19 mouse cellular contexts compared by ENCODE assay signal in the genomic region with DNA sequence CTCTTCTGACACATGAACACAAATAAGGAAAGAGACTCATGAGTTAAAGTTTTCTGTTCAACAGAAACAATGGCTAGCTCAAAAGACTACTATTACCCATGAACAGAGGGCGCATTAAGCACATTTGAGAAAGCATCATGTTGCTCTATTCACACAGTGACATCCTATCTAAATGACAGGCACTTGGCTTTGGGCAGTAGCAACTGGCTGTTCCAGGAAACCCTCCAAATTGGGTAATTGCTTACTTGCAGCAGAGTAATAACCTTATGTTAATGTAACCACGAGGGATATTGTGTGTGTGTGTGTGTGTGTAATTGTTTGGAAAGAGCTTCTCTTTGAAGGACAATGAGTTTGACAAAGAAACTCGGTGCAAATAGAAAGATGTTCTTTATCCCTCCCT. TPM values are rescaled to one million over a fixed set of nuclear protein-coding genes. Genes with fewer than 3 reads are reported as not detected.
A peak's percentile ranks its signal among the peaks of the same experiment; 100 is the strongest.
DNase-seq lines count a peak whose midpoint lies in the region; ATAC-seq and TF ChIP-seq lines count a peak whose summit lies in the region.
"Had no signal": no experiment of that assay in that cellular context is flagged by ENCODE, and none has a peak within 500 bp of the region (broad histone marks: within the 10 kb centered on the region; RNA-seq: fewer than 3 reads in every experiment).

No protein-coding gene starts in this region.

- no peak overlapping the region for H3K9ac ChIP-seq in embryonic facial prominence, embryonic 14.5 days (ENCODE audit: low read depth, low read length)
- no peak overlapping the region for H3K9ac ChIP-seq in midbrain, postnatal 0 days (replicated peaks; ENCODE audit: low read length, poor library complexity, severe bottlenecking)
- no peak overlapping the region for H3K9ac ChIP-seq in midbrain, embryonic 15.5 days
- H3K9ac ChIP-seq: embryonic facial prominence, embryonic 13.5 days; heart, embryonic 15.5 days; intestine, embryonic 15.5 days; neural tube, embryonic 12.5 days had no signal

- H3K4me1 ChIP-seq in embryonic facial prominence, embryonic 14.5 days (ENCODE audit: control insufficient read depth, insufficient read depth, low read length): no peaks in the 10 kb centered on the region
- H3K4me1 ChIP-seq in embryonic facial prominence, embryonic 10.5 days: 0 out of 2 replicates have a peak, but pooled peaks cover 2% of the 10 kb centered on the region
- no peaks in the 10 kb centered on the region for H3K4me1 ChIP-seq in midbrain, postnatal 0 days (ENCODE audit: insufficient read depth, low read length)
- no peaks in the 10 kb centered on the region for H3K4me1 ChIP-seq in midbrain, embryonic 15.5 days
- H3K4me1 ChIP-seq: embryonic facial prominence, embryonic 13.5 days; heart, embryonic 15.5 days; intestine, embryonic 15.5 days; midbrain, embryonic 10.5 days; neural tube, embryonic 12.5 days had no signal

- no peak overlapping the region for H3K27ac ChIP-seq in embryonic facial prominence, embryonic 14.5 days (replicated peaks; ENCODE audit: low read depth, low read length)
- no peak overlapping the region for H3K27ac ChIP-seq in embryonic facial prominence, embryonic 10.5 days (replicated peaks)
- no peak overlapping the region for H3K27ac ChIP-seq in midbrain, postnatal 0 days (ENCODE audit: low read depth, low read length)
- no peak overlapping the region for H3K27ac ChIP-seq in midbrain, embryonic 15.5 days
- H3K27ac ChIP-seq: embryonic facial prominence, embryonic 13.5 days; heart, embryonic 15.5 days; intestine, embryonic 15.5 days; macrophage; midbrain, embryonic 10.5 days; neural tube, embryonic 12.5 days; stomach, postnatal 0 days had no signal

- no peaks in the 10 kb centered on the region for H3K9me3 ChIP-seq in embryonic facial prominence, embryonic 14.5 days (ENCODE audit: control insufficient read depth, low read length)
- no peaks in the 10 kb centered on the region for H3K9me3 ChIP-seq in embryonic facial prominence, embryonic 10.5 days
- no peaks in the 10 kb centered on the region for H3K9me3 ChIP-seq in midbrain, postnatal 0 days (ENCODE audit: low read length)
- no peaks in the 10 kb centered on the region for H3K9me3 ChIP-seq in midbrain, embryonic 15.5 days
- H3K9me3 ChIP-seq: embryonic facial prominence, embryonic 13.5 days; heart, embryonic 15.5 days; intestine, embryonic 15.5 days; midbrain, embryonic 10.5 days; neural tube, embryonic 12.5 days had no signal

- no peak for TF ChIP-seq CTCF in midbrain, postnatal 0 days (IDR thresholded peaks at IDR 0.05)

- peak; percentile 1 for DNase-seq in embryonic facial prominence, embryonic 14.5 days (ENCODE audit: low spot score)
- DNase-seq in embryonic facial prominence, embryonic 10.5 days (ENCODE audit: low spot score): no peak
- DNase-seq in layer of hippocampus, adult 9-11 months: peak; percentile 5
- DNase-seq in layer of hippocampus, adult 8-10 months (ENCODE audit: low spot score in 2 of 2): no peak
- DNase-seq in midbrain, postnatal 0 days (ENCODE audit: low spot score): peak; percentile 80
- DNase-seq in kidney, adult 9 months: no peak
- DNase-seq: B cell, adult 2 months; gastrocnemius, postnatal 36 days; kidney, postnatal 36 days; right cerebral cortex, adult 18-20 months had no signal

- no peak overlapping the region for H3K4me3 ChIP-seq in embryonic facial prominence, embryonic 14.5 days (ENCODE audit: low read depth, low read length)
- no peak overlapping the region for H3K4me3 ChIP-seq in embryonic facial prominence, embryonic 10.5 days
- no peak overlapping the region for H3K4me3 ChIP-seq in midbrain, postnatal 0 days (ENCODE audit: low read depth, low read length)
- H3K4me3 ChIP-seq in midbrain, embryonic 15.5 days: no peak overlapping the region
- H3K4me3 ChIP-seq: embryonic facial prominence, embryonic 13.5 days; heart, embryonic 15.5 days; intestine, embryonic 15.5 days; midbrain, embryonic 10.5 days; neural tube, embryonic 12.5 days had no signal

- no peaks in the 10 kb centered on the region for H3K27me3 ChIP-seq in embryonic facial prominence, embryonic 14.5 days (replicated peaks; ENCODE audit: control insufficient read depth, insufficient read depth, low read length)
- no peaks in the 10 kb centered on the region for H3K27me3 ChIP-seq in embryonic facial prominence, embryonic 10.5 days (replicated peaks; ENCODE audit: low read depth, poor library complexity, severe bottlenecking)
- H3K27me3 ChIP-seq in midbrain, postnatal 0 days (ENCODE audit: insufficient read depth, low read length): no peaks in the 10 kb centered on the region
- H3K27me3 ChIP-seq in midbrain, embryonic 15.5 days (replicated peaks): no peaks in the 10 kb centered on the region
- H3K27me3 ChIP-seq: embryonic facial prominence, embryonic 13.5 days; heart, embryonic 15.5 days; intestine, embryonic 15.5 days; neural tube, embryonic 12.5 days had no signal

- no peaks in the 10 kb centered on the region for H3K36me3 ChIP-seq in embryonic facial prominence, embryonic 14.5 days (ENCODE audit: control insufficient read depth, insufficient read depth, low read length)
- H3K36me3 ChIP-seq in embryonic facial prominence, embryonic 10.5 days (replicated peaks): no peaks in the 10 kb centered on the region
- H3K36me3 ChIP-seq in midbrain, postnatal 0 days (ENCODE audit: insufficient read depth, low read length): no peaks in the 10 kb centered on the region
- H3K36me3 ChIP-seq in midbrain, embryonic 15.5 days (replicated peaks): no peaks in the 10 kb centered on the region
- H3K36me3 ChIP-seq: embryonic facial prominence, embryonic 13.5 days; heart, embryonic 15.5 days; intestine, embryonic 15.5 days; midbrain, embryonic 10.5 days; neural tube, embryonic 12.5 days had no signal

- 56% methylated on average over 3 of the region's 3 CpGs for whole genome bisulfite sequencing in embryonic facial prominence, embryonic 14.5 days
- 66% methylated on average over 3 of the region's 3 CpGs for WGBS in embryonic facial prominence, embryonic 10.5 days
- WGBS in midbrain, postnatal 0 days: 68% methylated on average over 3 of the region's 3 CpGs
- 56% methylated on average over 3 of the region's 3 CpGs for WGBS in midbrain, embryonic 15.5 days

- ATAC-seq in embryonic facial prominence, embryonic 14.5 days (ENCODE audit: low read depth): no peak
- ATAC-seq in midbrain, postnatal 0 days (ENCODE audit: low FRiP score): no peak
- no peak for ATAC-seq in midbrain, embryonic 15.5 days (replicated peaks)
- ATAC-seq: intestine, embryonic 15.5 days had no signal

- no peak overlapping the region for H3K4me2 ChIP-seq in embryonic facial prominence, embryonic 14.5 days (ENCODE audit: low read depth, low read length)
- H3K4me2 ChIP-seq in midbrain, postnatal 0 days (ENCODE audit: low read depth, low read length, poor library complexity, severe bottlenecking): no peak overlapping the region
- no peak overlapping the region for H3K4me2 ChIP-seq in midbrain, embryonic 15.5 days
- H3K4me2 ChIP-seq: embryonic facial prominence, embryonic 13.5 days; heart, embryonic 15.5 days; intestine, embryonic 15.5 days; neural tube, embryonic 12.5 days had no signal

RNA-seq across cellular contexts. Expression of a gene that starts 29.0 kb away (rescaled TPM):
- 3.2 and 4.9 TPM in 2 replicates for polyA plus RNA-seq in embryonic facial prominence, embryonic 14.5 days (2014; fragmentation: Nextera tagmentation; extraction: Ambion mirVana)
- polyA plus RNA-seq in embryonic facial prominence, embryonic 10.5 days (2016; fragmentation: Nextera tagmentation; extraction: Ambion mirVana): 3.2 and 4.9 TPM in 2 replicates
- 1 to 10 TPM; 1.1 to 2.3 (median 1.8) TPM for total RNA-seq in layer of hippocampus, adult 8-10 months (2022)
- total RNA-seq in midbrain, postnatal 0 days (2014; rRNA removed): 1.7 and 2.1 TPM in 2 replicates
- 0.39 and 0.43 TPM in 2 replicates for polyA plus RNA-seq in midbrain, postnatal 0 days (2015; fragmentation: Nextera tagmentation; extraction: Ambion mirVana)
- 0.76 and 0.96 TPM in 2 replicates for polyA plus RNA-seq in midbrain, embryonic 15.5 days (2015; fragmentation: Nextera tagmentation; extraction: Ambion mirVana)
- total RNA-seq: hematopoietic stem cell, adult 5-6 weeks had no signal
- polyA plus RNA-seq: macrophage had no signal

Comparison
In these comparisons a context has a peak if more than half of its experiments do, and no peak if none do; other contexts are left out.
1. DNase-seq: peak in embryonic facial prominence, embryonic 14.5 days (single experiment), layer of hippocampus, adult 9-11 months (single experiment) and midbrain, postnatal 0 days (single experiment); none in embryonic facial prominence, embryonic 10.5 days (single experiment), layer of hippocampus, adult 8-10 months (0 of 2) and kidney, adult 9 months (single experiment).